Mouse (Mus musculus) bone marrow, adult 2 months (tissue): ENCODE measurements around the gene Nenf.

Source experiments
- CTCF ChIP-seq: fragments of 200-500 bp; IDR thresholded peaks from 2 replicates; pipeline ENCODE4 v1.5.1; 2011; ENCODE audit warnings: low read length, control low read depth; ENCODE audit not compliant: control insufficient read depth, insufficient read depth
- POLR2A ChIP-seq: fragments of 200-500 bp; IDR thresholded peaks from 2 replicates; pipeline ENCODE4 v1.6.1; 2011; ENCODE audit warnings: low read depth, mild to moderate bottlenecking, control low read depth, low read length, borderline replicate concordance; ENCODE audit not compliant: control insufficient read depth

DNA sequence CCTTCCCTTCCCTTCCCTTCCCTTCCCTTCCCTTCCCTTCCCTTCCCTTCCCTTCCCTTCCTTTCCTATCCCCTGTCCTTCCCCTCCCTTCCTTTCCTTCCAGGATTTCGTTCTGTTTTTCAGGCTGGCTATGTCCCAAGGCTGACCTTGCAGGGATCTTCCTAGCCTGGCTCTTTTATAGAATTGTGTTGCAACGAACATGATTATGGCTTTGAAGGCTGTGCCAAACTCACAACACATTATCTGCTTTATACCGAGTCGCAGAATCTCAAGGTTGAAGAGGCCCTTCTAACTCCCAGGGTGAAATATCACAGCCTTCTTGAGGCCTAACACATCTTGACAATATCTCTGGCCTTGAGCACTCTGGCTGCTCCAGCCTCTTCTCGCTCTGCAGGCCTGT is 692 bp upstream of the Nenf start:
- no peak for TF ChIP-seq CTCF
- TF ChIP-seq POLR2A, result no peak
